Mouse (Mus musculus) bone marrow, adult 2 months (tissue): ENCODE data around the gene Olfr11.

Source experiments
- CTCF ChIP-seq: fragments of 200-500 bp; IDR thresholded peaks from 2 replicates; pipeline ENCODE4 v1.5.1; 2011; ENCODE audit warnings: low read length, control low read depth; ENCODE audit not compliant: control insufficient read depth, insufficient read depth
- POLR2A ChIP-seq: fragments of 200-500 bp; IDR thresholded peaks from 2 replicates; pipeline ENCODE4 v1.6.1; 2011; ENCODE audit warnings: low read depth, mild to moderate bottlenecking, control low read depth, low read length, borderline replicate concordance; ENCODE audit not compliant: control insufficient read depth

- TF ChIP-seq POLR2A: no peak
- TF ChIP-seq CTCF: no peak
Measured at GRCm38 (mm10) chr13:21677305-21677704, 35.0 kb upstream of the Olfr11 start, which contains the start of gene Olfr1360.
